Mouse (Mus musculus) small intestine, adult 2 months (tissue): ENCODE measurements around the gene Tmod3.

ENCODE experiments used
- CTCF ChIP-seq: fragments of 200-500 bp; IDR thresholded peaks from 2 replicates; pipeline ENCODE4 v1.5.1; 2012; ENCODE audit warnings: low read depth, mild to moderate bottlenecking, control low read depth, inconsistent platforms, low read length, moderate library complexity, mixed read lengths; ENCODE audit not compliant: insufficient replicate concordance, insufficient read length; ENCODE audit errors: extremely low read depth
- POLR2A ChIP-seq: fragments of 200-500 bp; IDR thresholded peaks from 2 replicates; pipeline ENCODE4 v1.6.1; 2012; ENCODE audit warnings: low read depth, mild to moderate bottlenecking, control low read depth, inconsistent platforms, low read length, moderate library complexity

- TF ChIP-seq CTCF (no peak), POLR2A (no peak)
Measured at GRCm38 (mm10) chr9:75553719-75554118, 5.7 kb downstream of the Tmod3 start.
